Mouse (Mus musculus) adrenal gland, postnatal 36 days (tissue): ENCODE measurements around the gene Mrpl45. TPM values are rescaled to one million over a fixed set of nuclear protein-coding genes. Genes with fewer than 3 reads are reported as not detected.
"Not testable (repeated sequence)": the region's sequence is repeated elsewhere in the genome, so short reads cannot be mapped to it uniquely, and the experiment has no call there.

Experiments
- DNase-seq, 2 experiments: peaks; one replicate each; pipeline ENCODE4 v3.0.0; 2021; ENCODE audit warnings: mixed read lengths in 1 of 2
- total RNA-seq, 2 experiments: library from RNA; stranded (reverse); gene quantifications; 2 replicates each; pipeline ENCODE4 v1.2.3; 2021

Gene Mrpl45
- total RNA-seq, 2 experiments from 2014 or later: 31.5 to 32.3 TPM

- no peak for DNase-seq
These were observed 22.8 kb upstream of the Mrpl45 start for GRCm38 (mm10) chr11:97292731-97293130.

DNA sequence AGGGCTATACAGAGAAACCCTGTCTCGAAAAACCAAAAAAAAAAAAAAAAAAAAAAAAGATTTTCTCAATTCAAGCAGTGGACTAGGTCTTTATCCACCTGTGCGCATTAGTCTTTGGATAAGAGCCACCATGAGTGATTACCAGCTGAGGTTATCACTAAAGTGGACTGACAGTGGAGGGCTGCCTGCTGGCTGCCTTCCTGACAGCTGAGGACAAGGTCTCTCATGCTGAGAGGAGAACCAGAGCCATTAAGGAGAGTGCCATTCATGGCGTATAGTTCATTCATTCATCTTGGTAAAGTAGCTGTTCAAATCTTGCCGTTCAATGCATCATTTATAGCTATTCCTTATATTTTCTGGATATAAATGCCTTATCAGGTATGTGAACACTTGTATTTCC is 19.0 kb upstream of the Mrpl45 start:
- peak; percentile 28 to 38 for DNase-seq

- no peak for DNase-seq
These were observed 15.6 kb upstream of the Mrpl45 start for GRCm38 (mm10) chr11:97299939-97300338.

- no peak for DNase-seq
These were observed 14.1 kb upstream of the Mrpl45 start for GRCm38 (mm10) chr11:97301406-97301805.

- DNase-seq: peak; percentile 46 to 50
These were observed 13.2 kb upstream of the Mrpl45 start for GRCm38 (mm10) chr11:97302231-97302781.

- no peak for DNase-seq
These were observed 10.9 kb upstream of the Mrpl45 start for GRCm38 (mm10) chr11:97304631-97305030.

- no peak for DNase-seq
These were observed 8.0 kb upstream of the Mrpl45 start for GRCm38 (mm10) chr11:97307294-97308069.

DNA sequence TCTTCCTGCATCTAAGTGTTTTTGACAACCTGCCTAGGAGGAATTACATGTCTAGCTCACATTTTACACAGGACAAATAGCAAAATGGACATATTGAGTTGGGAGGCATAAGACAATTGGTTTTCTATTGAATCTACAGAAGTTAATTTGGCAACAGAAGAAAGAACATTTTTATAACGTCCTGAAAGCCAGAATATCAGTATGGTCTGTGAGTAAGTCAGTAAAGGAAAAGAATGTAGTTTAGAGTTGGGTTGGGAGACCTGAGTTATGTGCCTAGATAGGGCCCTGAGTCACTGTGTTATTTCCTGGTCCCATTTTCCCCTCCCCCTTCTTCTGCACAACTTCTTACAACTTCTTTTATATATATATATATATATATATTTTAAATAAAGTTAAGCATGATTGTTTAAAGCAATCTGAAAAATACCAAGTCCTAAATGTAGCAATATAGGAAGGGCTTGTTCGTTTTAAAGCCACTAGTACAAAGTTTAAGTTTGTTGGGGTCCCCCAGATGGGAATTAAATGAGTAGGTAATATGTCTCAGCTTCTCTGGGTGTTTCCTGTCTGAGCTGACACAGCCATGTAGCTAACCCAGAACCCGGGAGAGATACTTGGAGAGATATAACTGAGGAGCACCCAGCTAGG is 6.6 kb upstream of the Mrpl45 start:
- DNase-seq: no peak

- DNase-seq: peak; percentile 93 to 94
These were observed 6.1 kb upstream of the Mrpl45 start for GRCm38 (mm10) chr11:97309451-97309836.

- peak; percentile 78 to 84 for DNase-seq
These were observed 5.5 kb upstream of the Mrpl45 start for GRCm38 (mm10) chr11:97309911-97310571.

GRCm38 (mm10) chr11:97310895-97311631 is 4.5 kb upstream of the Mrpl45 start:
- peak; percentile 22 to 37 for DNase-seq

GRCm38 (mm10) chr11:97312871-97313270 is 2.6 kb upstream of the Mrpl45 start:
- DNase-seq: not testable (repeated sequence)

DNA sequence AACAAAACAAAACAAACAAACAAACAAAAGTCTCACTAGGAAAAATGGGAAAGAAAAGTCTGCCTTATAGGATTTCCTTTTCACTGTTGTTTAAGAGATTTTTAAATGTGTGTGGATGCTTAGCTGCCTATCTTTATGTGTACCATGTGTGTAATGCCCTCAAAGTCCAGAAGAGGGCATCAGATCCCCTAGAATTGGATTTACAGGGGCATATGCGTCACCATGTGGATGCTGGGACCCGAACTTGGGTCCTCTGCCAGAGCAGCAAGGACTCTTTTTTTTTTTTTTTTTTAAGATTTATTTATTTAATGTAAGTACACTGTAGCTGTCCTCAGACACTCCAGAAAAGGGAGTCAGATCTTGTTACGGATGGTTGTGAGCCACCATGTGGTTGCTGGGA is 1.4 kb upstream of the Mrpl45 start:
- DNase-seq: no peak

DNA sequence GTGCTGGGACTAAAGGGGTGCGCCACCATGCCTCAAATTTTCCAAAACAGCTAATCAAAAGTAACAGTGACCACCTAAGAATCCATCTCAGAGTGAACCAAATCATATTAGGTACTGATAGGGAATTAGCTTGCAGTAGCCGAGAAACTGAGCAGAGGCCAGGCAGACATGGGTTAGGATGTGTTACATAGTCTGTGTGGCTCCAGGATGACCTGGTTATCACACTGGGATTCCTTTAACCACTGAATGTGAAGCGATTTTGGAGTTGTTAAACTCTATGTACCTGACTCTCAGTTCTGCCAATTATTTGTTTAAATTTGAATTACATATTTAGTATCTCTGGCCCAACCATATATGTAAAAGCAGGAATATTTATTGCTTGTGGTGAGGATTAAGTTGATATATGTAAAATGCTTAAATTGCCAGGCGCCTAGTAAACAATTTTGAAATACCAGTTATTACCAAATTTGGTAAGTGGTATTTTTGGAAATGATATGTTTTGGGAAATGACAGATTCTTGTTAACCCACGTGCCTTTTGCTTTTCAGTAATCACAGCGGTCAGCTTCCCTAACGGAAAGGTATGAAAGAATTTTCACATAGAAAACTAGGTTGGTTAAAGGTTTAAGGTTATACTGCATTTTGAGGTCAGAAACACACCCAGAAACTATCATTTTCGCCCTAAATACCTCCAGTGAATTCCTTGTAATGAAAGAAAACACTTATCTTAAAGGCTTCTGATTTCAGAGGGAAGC is 589 bp upstream of the Mrpl45 start:
- no peak for DNase-seq

DNA sequence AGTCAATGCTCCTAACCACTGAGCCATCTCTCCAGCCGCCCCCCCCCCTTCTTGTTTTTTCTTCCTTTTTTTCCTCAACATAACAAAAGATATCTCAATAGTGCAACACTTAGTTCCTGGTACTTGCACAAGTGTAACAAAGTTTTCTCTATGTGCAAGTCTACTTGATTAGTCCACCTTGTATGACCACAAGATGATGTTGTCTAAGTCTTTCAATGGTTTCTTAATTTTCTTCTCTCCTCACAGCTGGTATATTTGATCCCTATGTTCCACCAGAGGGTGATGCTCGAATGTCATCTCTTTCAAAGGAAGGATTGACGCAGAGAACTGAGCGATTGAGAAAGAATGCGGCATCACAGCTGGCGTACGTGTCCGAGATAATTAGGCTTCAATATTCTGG is 5.7 kb downstream of the Mrpl45 start:
- no peak for DNase-seq

GRCm38 (mm10) chr11:97321894-97322600 is 6.5 kb downstream of the Mrpl45 start:
- not testable (repeated sequence) for DNase-seq

GRCm38 (mm10) chr11:97325224-97325623 is 9.7 kb downstream of the Mrpl45 start:
- no peak for DNase-seq

DNA sequence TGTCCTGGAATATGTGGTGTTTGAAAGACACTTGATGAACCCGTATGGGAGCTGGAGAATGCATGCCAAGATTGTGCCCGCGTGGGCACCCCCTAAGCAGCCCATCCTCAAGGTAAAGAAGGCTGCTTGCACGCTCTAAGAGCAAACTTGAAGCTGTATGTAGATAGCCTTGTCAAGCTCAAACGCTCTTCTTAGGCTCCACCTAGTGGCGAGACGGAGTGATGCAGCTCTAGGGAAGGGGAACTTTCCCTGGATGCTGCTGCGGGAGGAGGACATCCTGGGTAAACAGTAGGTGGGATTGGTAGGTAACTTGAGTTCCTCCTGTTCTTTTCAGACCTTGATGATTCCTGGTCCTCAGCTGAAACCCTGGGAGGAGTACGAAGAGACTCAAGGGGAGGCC is 12.6 kb downstream of the Mrpl45 start:
- peak; percentile 63 to 71 for DNase-seq

DNA sequence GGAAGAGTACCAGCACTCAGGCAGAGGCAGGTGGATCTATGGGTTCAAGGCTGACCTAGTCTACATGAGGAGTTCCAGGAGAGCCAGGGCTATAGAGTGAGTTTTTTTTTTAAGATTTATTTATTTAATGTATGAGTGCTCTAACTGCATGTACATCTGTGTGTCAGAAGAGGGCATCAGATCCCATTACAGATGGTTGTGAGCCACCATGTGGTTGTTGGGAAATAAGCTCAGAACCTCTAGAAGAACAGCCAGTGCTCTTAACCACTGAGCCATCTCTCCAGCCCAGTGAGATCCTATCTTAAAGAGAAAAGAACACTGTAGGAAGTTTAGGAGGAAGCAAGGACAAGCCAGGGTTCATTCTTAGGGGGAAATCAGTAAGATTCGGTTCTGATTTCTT is 14.8 kb downstream of the Mrpl45 start:
- DNase-seq: no peak
